Mouse (Mus musculus) heart, adult 2 months (tissue): ENCODE results near the gene Ocm. TPM values are rescaled to one million over a fixed set of nuclear protein-coding genes. Genes with fewer than 3 reads are reported as not detected.

Source experiments
- DNase-seq, 2 experiments: peaks; one replicate each; pipeline ENCODE4 v3.0.0; 2021
- H3K27ac ChIP-seq: fragments of 200-600 bp; 2 replicates; pipeline ENCODE4 v1.8.1; 2022
- H3K27me3 ChIP-seq: fragments of 200-500 bp; 2 replicates; pipeline ENCODE4 v1.6.1; 2012; ENCODE audit warnings: mild to moderate bottlenecking, low read length, inconsistent platforms, mixed read lengths; ENCODE audit not compliant: control insufficient read depth, insufficient read depth
- H3K36me3 ChIP-seq: fragments of 200-500 bp; 2 replicates; pipeline ENCODE4 v1.6.1; 2012; ENCODE audit warnings: low read length, inconsistent platforms; ENCODE audit not compliant: control insufficient read depth, insufficient read depth
- H3K4me1 ChIP-seq: fragments of 200-500 bp; 2 replicates; pipeline ENCODE4 v1.6.1; 2011; ENCODE audit warnings: low read length; ENCODE audit not compliant: control insufficient read depth, insufficient read depth
- H3K4me3 ChIP-seq: fragments of 200-600 bp; 2 replicates; pipeline ENCODE4 v1.8.1; 2022
- H3K79me2 ChIP-seq: fragments of 200-500 bp; replicated peaks from 2 replicates; pipeline ENCODE4 v1.6.1; 2012; ENCODE audit warnings: mild to moderate bottlenecking, inconsistent platforms, low read length, moderate library complexity, mixed read lengths; ENCODE audit not compliant: control insufficient read depth, insufficient read depth
- H3K9ac ChIP-seq: fragments of 200-500 bp; 2 replicates; pipeline ENCODE4 v1.6.1; 2012; ENCODE audit warnings: low read depth, mild to moderate bottlenecking, control low read depth, inconsistent platforms, low read length, mixed read lengths
- CTCF ChIP-seq: fragments of 200-600 bp; IDR thresholded peaks from 2 replicates; pipeline ENCODE4 v1.8.1; 2022; ENCODE audit warnings: antibody characterized with exemption, mild to moderate bottlenecking, moderate library complexity
- EP300 ChIP-seq: fragments of 200-500 bp; IDR thresholded peaks from 2 replicates; pipeline ENCODE4 v1.6.1; 2011; ENCODE audit warnings: low read depth, low read length, control low read depth; ENCODE audit not compliant: insufficient read depth
- POLR2A ChIP-seq: fragments of 200-500 bp; IDR thresholded peaks from 2 replicates; pipeline ENCODE4 v1.6.1; 2011; ENCODE audit warnings: mild to moderate bottlenecking, low read depth, low read length, control low read depth; ENCODE audit not compliant: insufficient read depth
- WGBS: fragments of 180-500 bp; shearing (Covaris S2); methylation state at CpG from one replicate; pipeline ENCODE4 v1.1.7; 2018; 5-methylcytosine and 5-hydroxymethylcytosine counted together
- intact Hi-C: fragments of 180-260 bp; cut with DNase I; formaldehyde crosslinking; loops from one replicate; pipeline ENCODE4 v1.15.1; 2025
- polyA plus RNA-seq: library from polyadenylated mRNA; depleted of rRNA; stranded (reverse); fragments of >200 nt; gene quantifications from 2 replicates; pipeline ENCODE4 v1.2.3, GENCODE M21; 2012
- total RNA-seq, 2 experiments: library from RNA; stranded (reverse); gene quantifications; 2 replicates each; pipeline ENCODE4 v1.2.3; 2021

The Ocm gene
- total and polyA plus RNA-seq, 3 experiments, result not detected

GRCm38 (mm10) chr5:143982361-143982760, 44.1 kb downstream of the Ocm start:
- no peaks in the 10 kb centered on the region for H3K4me1 ChIP-seq
- 64% methylated on average over 2 of the region's 2 CpGs for WGBS
- no peaks in the 10 kb centered on the region for H3K79me2 ChIP-seq
- H3K9ac ChIP-seq, result no peak overlapping the region
- intact Hi-C loops, result no loop called here
- H3K4me3 ChIP-seq, result no peak overlapping the region
- DNase-seq, result no peak
- no peak overlapping the region for H3K27ac ChIP-seq
- no peak for TF ChIP-seq EP300
- TF ChIP-seq POLR2A, result no peak
- TF ChIP-seq CTCF, result no peak
- H3K36me3 ChIP-seq, result no peaks in the 10 kb centered on the region
- H3K27me3 ChIP-seq, result no peaks in the 10 kb centered on the region

DNA sequence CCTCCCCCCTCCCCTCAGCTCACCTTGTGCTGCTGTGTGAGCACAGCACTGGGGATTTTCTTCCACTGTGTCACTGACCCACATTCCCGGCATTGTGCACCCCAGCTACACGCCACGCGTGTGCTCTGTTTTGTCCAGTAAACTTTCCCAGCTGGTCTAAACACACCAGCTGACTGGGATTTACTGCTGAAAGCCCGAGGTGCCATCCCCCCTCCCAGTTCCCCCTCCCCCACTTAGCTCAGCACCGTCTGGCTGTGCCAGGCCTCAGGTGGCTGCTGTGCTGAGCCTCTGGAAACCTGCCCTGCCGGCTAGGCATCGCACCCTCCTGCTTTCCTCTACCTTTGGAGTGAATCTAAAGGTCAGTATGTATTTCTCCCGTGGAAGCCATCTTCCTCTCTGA, 45.6 kb downstream of the Ocm start:
- TF ChIP-seq EP300 (no peak), POLR2A (no peak), CTCF (no peak)
- no peaks in the 10 kb centered on the region for H3K36me3 ChIP-seq
- H3K27ac ChIP-seq, result no peak overlapping the region
- 39% methylated on average over 9 of the region's 9 CpGs for WGBS
- H3K4me1 ChIP-seq, result no peaks in the 10 kb centered on the region
- intact Hi-C loops, result no loop called here
- H3K9ac ChIP-seq, result no peak overlapping the region
- DNase-seq, result no peak
- H3K79me2 ChIP-seq, result no peaks in the 10 kb centered on the region
- H3K4me3 ChIP-seq, result no peak overlapping the region
- H3K27me3 ChIP-seq, result no peaks in the 10 kb centered on the region

DNA sequence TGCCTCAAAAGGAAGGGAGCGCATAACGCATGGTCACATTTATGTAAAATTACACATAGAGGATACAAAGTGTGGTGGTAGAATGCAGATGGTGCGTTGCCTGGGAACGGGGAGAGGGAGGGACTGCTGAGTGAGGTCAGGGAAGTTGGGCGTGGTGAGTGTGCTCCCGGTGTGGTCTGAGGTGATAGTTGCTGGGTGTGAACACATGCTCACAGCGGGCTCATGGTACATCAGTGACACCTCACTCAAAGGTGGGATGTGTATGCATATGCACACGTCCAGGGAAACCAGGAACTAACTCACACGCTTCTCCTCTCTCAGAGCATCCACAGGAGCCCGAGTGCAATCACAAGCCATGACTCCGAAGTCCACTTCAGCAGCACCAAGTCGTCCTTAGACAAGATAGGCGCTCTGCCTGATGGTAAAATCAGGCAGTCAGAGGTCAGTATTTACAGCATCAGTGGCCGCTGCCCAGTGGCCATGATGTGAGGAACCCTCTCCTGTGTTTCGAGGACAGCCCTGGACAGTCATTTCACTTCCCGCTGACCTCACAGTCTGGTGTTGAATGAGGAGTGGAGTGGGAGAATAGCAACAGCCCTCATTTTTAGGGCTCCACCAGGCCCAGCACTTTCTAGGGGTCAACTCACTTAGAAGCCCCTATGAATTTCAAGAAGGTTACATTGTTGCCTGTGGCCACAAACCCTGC, 49.6 kb downstream of the Ocm start:
- H3K36me3 ChIP-seq, result no peaks in the 10 kb centered on the region
- no peaks in the 10 kb centered on the region for H3K27me3 ChIP-seq
- H3K4me1 ChIP-seq, result no peaks in the 10 kb centered on the region
- 62% methylated on average over 16 of the region's 16 CpGs for WGBS
- TF ChIP-seq POLR2A (no peak), EP300 (no peak), CTCF (no peak)
- H3K27ac ChIP-seq, result no peak overlapping the region
- no peak overlapping the region for H3K9ac ChIP-seq
- no peak for DNase-seq
- intact Hi-C loops, result loop anchor here (5.0 kb wide), 1 partner anchor 245 kb away; the partner anchor contains the start of gene Usp42
- no peaks in the 10 kb centered on the region for H3K79me2 ChIP-seq
- no peak overlapping the region for H3K4me3 ChIP-seq

DNA sequence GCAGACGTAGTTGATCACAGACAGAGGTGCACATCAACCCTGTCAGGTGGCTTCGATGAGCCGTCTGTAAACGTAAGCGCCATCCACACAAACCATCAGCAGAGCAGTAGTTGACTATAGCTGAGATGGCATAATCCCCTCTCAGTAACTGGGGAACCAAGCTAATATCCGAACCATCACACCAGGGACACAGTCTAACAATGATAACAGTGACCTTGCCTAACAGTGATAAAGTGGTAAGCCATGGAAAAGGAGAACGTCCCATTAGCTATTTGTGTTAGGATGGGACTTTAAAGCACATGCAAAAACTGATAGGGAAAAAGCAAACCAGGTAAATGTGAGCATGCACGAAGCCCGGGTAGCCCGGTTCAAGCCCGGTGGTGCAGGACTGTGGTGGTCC, 50.2 kb downstream of the Ocm start:
- H3K27me3 ChIP-seq, result no peaks in the 10 kb centered on the region
- 84% methylated on average over 11 of the region's 11 CpGs for WGBS
- intact Hi-C loops, result loop anchor here (5.0 kb wide), 1 partner anchor 244 kb away; the partner anchor contains the start of gene Usp42

DNA sequence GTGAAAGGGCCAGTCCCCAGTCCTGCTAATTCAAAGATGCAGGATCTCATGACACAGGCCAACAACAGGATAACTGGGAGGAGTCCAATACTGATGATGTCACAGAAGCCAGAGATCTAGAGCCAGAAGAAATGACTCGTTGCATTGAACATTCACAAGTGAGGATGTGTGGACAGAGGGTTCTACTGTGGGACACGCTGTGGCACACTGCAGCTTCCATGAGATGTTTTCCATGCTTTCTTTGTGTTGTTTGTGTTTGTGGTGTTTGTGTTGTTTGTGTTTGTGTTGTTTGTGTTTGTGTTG, 50.9 kb downstream of the Ocm start:
- Histone ChIP-seq H3K36me3 (no peaks in the 10 kb centered on the region), H3K4me3 (no peak overlapping the region), H3K27ac (no peak overlapping the region), H3K4me1 (no peaks in the 10 kb centered on the region), H3K27me3 (no peaks in the 10 kb centered on the region), H3K9ac (no peak overlapping the region), H3K79me2 (no peaks in the 10 kb centered on the region)
- intact Hi-C loops, result loop anchor here (5.0 kb wide), 1 partner anchor 243 kb away; the partner anchor contains the start of gene Usp42
- TF ChIP-seq POLR2A, result no peak
- no peak for TF ChIP-seq EP300
- TF ChIP-seq CTCF, result no peak; the same call in 1 of the 2 replicates
- DNase-seq, result no peak
- 21% methylated on average over 2 of the region's 2 CpGs for WGBS

More for the DNA sequence above, 50.2 kb downstream of the Ocm start:
- Histone ChIP-seq H3K36me3 (no peaks in the 10 kb centered on the region), H3K79me2 (no peaks in the 10 kb centered on the region), H3K27ac (no peak overlapping the region), H3K4me3 (no peak overlapping the region), H3K4me1 (no peaks in the 10 kb centered on the region), H3K9ac (no peak overlapping the region)
- TF ChIP-seq CTCF (no peak), POLR2A (no peak), EP300 (no peak)
- no peak for DNase-seq

- Histone ChIP-seq H3K79me2 (no peaks in the 10 kb centered on the region), H3K4me3 (no peak overlapping the region), H3K9ac (no peak overlapping the region), H3K36me3 (no peaks in the 10 kb centered on the region), H3K27ac (no peak overlapping the region), H3K27me3 (no peaks in the 10 kb centered on the region), H3K4me1 (no peaks in the 10 kb centered on the region)
- WGBS, result 48% methylated on average over 4 of the region's 4 CpGs
- peak; percentile 60 to 64 for DNase-seq
- intact Hi-C loops, result loop anchor here (5.0 kb wide), 1 partner anchor 243 kb away; the partner anchor contains the start of gene Usp42
- no peak for TF ChIP-seq POLR2A
- peak; percentile 91 for TF ChIP-seq CTCF
- 0 out of 2 replicates have a peak, but pooled peaks have one; percentile 23 for TF ChIP-seq EP300
Observed at GRCm38 (mm10) chr5:143974931-143975630, 51.4 kb downstream of the Ocm start.
